Mouse (Mus musculus): ENCODE results near the gene Dusp23.

Dusp23 gene

DNA sequence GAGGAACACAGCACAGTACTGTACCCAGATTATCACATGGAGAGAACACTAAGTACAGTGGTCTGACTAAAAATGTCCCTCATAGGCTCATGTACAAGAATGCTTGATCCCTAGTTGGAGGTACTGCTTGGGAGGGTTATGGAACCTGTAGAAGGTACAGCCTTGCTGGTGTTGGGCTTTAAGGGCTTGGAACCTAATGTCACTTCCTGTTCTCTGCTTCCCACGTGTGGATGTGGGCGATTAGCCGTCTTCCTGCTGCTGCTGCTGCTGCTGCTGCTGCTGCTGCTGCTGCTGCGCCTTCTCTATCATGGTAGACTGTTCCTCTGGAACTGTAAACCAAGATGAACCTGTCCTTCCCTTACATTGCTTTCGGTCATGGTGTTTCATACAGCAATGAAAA lies 9.2 kb downstream of the Dusp23 start:
- DNase-seq (ENCODE audit: low read depth, low spot score) = no peak

DNA sequence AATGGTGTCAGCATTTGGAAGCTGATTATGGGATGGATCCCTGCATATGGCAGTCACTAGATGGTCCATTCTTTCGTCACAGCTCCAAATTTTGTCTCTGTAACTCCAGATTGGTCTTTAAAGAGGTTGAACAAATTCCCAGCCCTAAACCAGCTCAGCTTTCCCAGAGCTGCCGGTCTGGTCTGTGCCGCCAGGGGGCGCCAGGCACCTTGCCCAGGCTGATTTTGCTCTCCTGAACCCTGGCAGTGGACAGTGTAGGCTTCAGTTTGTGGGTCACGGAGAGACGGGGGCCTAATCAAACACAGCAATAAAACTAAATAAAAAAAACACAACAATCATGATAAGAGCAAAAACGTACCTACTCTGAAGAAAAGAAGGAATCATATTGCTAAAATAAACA lies 13.5 kb downstream of the Dusp23 start:
- DNase-seq (ENCODE audit: low read depth, low spot score) = peak; percentile 70

DNA sequence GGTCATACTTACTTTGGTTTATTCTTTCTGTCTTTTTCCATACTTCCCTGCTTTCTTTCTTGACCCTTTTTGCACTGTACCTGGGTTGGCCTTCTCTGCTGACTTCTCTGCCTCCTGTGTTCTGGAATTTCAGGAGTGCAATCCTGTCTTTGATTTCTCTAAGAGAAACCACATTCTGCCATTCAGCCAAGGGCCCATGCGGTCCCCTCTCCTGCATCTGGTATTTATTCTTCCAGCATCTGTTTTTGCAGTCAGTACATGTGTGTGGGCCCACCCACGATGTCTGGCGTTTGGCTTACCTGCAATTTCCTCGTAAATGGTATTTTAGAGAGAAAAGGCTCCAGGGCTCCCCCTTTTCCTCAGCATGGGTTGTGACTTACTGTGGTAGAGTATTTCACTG lies 14.6 kb downstream of the Dusp23 start:
- peak; percentile 70 for DNase-seq (ENCODE audit: low read depth, low spot score)

DNA sequence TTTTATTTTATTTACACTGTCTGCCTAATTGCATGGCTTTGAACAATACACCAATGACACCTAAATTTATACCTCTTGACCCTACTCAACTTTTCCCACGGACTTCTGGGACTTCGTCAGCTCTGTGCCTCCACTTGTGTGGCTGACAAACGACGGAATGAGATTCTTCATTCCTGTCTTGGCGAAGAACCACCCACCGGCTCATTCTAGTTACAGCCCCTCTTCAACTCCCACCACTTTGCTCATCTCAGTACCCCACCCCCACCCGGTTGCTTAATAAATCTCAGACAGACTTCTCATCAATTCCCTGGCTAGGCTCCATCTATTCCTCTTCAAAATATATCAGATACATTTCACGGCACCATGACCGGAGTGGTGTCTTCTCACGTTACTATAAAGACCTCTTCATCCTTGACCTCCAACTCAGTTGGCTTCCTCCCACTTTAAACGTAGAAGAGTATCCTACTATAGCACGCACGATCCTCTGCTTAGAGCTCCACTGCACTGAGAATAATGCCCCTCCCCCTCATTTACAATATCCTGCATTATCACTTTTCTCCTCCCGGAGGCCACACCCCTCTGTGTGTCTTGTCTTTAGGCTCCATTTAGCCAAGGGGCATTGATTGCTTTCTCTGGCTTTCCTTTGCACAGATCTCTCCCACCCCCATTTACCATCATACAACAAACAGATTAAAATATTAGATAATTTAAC lies 15.2 kb downstream of the Dusp23 start:
- peak; percentile 75 for DNase-seq (ENCODE audit: low read depth, low spot score)

DNA sequence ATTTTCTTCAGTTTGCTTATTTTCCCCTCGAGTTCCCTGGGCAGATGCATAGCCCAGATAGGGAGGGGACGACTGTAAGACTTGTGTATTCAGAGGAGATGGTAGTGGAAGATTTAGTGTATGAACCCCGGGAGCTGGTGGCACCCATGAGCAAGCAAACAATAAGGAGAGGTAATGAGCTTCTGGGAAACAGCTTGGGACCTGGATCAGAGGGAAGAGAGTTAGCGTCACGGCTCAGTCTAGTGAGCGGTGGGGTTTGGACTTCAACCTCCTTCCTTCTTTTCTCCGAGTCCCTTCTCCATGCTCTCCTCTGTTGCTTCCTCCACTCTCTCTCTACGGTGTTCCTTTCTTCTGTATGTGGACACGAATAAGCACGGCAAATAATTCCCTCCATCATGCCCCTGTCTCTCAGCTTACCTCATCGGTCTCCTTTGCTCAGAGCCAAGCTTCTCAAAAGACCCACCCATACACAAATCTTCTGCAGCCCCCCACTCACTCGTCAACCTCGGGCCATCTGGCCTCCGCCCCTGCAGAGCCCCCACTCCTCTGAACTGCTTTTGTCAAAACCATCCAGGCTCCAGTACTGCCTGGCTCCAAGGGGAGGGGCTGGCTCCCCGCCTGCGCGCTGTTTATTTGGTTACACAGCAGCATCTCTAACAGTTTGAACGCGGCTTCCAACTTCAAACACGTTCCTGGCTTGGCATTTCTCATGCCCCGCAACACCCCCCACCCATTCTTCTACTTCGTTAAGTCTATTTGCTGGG lies 16.0 kb downstream of the Dusp23 start:
- peak; percentile 70 for DNase-seq (ENCODE audit: low read depth, low spot score)

DNA sequence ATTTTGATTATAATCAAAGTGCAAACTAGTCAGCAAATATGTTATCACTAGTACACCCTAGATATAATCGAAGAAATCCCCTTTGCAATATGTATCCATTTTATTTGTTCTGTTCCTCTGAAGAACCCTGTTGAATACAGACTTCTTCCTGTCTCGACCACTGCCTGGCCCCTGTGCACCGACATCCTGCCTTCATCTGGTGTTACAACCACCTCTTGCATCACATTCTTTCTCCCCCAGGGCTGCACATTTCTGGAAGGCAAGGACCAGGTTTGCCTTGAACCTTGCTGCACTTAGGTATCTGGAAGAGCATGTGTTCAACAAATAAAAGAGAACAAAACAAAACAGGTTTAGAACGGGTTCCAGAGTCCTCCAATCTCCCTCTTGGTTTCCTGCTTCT lies 17.4 kb downstream of the Dusp23 start:
- no peak for DNase-seq (ENCODE audit: low read depth, low spot score)

DNA sequence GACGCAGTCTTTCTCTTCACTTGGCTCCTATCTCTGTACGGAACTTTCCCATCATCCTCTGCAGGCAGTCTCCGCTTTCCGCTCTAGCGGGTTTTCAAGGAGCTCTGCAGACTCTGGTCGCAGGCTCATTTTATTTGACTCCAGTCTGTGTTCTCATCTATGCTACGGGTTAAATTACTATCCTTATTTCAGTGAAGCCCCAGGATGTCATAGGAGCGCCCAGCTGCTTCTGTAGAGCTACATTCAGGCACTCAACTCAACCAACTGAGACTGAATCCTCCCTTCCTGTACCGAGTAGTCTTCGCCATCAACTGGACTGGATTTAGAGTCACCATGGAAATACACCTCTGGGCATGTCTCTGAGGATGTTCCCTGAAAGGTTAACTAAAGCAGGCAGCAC lies 18.1 kb downstream of the Dusp23 start:
- no peak for DNase-seq (ENCODE audit: low read depth, low spot score)

DNA sequence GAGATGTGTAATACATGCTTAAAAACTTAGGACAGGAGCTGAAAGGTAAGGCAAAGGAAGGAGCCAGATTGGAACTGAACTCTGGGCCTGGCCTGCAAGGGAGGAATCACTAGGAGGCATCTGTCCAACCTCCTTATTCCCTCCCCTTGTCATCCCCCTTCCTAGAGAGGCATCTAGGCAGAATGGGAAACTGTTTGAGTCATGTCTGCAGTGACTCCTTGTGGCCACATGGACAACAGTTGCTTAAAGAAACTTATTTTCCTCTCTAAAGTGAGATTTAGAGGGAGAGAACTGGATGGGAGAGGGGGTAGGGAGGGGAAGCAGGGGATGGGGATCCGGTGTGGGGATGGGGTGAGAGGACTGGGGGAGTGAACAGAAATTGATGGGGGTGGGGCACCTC lies 20.0 kb downstream of the Dusp23 start:
- DNase-seq (ENCODE audit: low read depth, low spot score) = no peak

DNA sequence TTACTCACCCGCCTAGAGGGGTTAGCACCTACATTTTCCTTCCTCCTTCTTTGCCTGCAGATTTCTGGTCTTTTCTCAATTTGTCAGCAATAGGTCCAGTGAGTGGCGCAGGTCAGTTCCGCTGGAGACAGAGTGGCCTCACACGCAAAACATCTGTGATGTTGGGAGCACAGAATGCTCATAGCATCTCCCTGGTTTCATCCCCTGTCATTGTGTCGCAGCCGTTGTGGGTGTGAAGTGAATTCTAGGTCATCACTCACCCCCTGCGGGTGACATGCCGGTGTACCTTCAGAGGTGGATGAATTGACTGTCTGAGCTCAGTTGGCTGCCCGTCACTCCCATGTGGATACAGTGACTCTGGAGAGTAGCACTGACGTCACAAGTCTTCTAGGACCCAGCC lies 21.5 kb downstream of the Dusp23 start:
- no peak for DNase-seq (ENCODE audit: low read depth, low spot score)

DNA sequence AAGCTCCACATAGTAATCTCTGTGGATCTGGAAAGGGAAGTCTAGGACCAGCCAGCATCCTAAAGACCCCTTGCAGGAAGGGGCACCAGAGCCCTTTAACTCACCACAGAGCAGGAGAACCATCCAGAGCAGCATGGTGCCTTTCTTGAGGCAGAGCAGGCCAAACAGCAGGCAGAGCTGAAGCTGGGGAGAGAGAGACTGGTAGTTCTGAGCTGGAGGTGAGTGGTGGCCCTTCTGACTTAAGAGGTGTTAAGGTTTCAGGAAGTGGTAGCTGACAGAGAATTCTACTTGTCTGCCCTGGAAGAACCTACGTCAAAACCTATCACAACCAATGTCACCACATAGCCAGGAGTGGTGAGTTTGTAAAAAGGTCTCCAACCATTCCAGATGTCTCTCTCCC lies 30.4 kb downstream of the Dusp23 start, which contains the start of gene Fcrl6:
Fcrl6 (minus strand) TSS at position 226 of the 400 bp plus-strand sequence.
- no peak for DNase-seq (ENCODE audit: low read depth, low spot score)

DNA sequence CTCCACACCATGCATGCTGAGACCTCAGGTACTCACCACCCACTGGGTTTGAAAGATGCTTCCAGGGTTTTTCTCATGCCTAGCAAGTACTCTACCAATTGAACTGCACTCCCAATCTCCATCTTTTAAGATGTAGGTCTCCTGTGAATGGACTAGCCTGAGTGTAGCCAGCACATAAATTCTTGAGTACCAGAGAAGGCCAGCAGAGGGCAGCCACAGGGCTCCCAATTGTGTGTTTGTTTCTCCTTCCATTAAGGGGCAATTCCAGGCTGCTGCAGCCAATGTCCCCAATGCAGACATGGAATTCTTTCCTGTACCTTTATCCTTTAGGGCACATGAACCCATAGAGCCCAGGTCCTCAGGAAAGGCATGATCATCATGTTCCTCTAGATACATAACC lies 38.3 kb downstream of the Dusp23 start:
- peak; percentile 52 for DNase-seq (ENCODE audit: low read depth, low spot score)

DNA sequence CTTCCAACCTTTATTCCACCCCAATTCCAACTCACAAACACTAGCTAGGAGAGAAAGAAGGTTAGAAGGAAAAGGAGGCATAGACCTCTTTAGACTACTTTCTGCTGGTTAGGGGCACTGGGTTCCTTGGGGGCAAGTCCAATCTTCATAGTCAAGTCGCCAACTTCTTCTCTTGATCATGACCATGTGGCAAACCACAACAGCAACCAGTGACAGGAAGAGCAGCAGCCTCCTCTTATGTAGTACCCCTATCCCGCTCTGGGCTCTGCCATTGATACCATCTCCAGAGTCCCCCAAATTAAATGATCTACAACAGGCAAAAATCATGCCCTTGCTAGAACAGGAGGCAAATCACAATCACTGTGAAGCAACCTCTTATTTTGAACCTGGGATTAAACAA lies 38.8 kb downstream of the Dusp23 start:
- DNase-seq (ENCODE audit: low read depth, low spot score) = no peak

DNA sequence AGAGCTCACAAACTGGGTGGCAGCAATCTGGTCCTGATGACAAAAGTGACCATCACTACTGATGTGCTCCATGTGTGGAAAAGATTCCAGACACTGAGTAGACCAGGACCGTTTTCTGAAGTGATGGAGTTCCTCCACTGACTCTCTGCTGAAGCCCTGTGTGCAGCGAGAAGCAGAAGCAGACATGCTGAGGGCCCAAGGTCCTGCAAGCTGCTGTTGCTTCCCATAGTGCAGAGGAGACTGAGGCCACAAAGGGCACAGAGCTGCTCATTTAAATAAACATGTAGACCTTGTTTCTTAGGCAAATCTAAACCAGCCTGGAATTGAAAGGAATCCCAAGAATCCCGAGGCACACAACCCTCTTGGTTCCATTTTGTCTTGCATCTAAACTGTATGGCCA lies 39.4 kb downstream of the Dusp23 start:
- DNase-seq (ENCODE audit: low read depth, low spot score) = no peak

DNA sequence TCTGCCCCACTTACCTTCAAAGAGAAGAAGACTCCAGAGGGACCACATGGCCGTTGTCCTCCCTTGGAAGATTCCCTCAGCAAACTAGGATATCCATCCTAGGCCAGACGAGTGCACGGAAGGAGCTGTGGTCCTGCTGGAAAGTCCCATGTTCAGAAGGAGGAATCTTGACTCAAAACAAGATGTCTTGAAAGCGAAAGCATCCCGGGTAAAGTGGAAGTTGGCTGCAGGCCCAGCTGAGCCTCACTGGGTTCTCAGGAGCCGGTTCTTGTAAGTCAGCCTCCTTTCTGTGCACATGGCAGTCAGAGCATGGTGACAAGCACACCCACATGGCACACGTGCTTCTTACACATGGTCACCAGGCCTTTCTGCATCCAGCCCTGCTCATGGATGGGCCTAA lies 42.4 kb downstream of the Dusp23 start, which contains the start of gene Slamf8:
Slamf8 (minus strand) TSS at position 184 of the 400 bp plus-strand sequence.
- DNase-seq (ENCODE audit: low read depth, low spot score) = no peak

DNA sequence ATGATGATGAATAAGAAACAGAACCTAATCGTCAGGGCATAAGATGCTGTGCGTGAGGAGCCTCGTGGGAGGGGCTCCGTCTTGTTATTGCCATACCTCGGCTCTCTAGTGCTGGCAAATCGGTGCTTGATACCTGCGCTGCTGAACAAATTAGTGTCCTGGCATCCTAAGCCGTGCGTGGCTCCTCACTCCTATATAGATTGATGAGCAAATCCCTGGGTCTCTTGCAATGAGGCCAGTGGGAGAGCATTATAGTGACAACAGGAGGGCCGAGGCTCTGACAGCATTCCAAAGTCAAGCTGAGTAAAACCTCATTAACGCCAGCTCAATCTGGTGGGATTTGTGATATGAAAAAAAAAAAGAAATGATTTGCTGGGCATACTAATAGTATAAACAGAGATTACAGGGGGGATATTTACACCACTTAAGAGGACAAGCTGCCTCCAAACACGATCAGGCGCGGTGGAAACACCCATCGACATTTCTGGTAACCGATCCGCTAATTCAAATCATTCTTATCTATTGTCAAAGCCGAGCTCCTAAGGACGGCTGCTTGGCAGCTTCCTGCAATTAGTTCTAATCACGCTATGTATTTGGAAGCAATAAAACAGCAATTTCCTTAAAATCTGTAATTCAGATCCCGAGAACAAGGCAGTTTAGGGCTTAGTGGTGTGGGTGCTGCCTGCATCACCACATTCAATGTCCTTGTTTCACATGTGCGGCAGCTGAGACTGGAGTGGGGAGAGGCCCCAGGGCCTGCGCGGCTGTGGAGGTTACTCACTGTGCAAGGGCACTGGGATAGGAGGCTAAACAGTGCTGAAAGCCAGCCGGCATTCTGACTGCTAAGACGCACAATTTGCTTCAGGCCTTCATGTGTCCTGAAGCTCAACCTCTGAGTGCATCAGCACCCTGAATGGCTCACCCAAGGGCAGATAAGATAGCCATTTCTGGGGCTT lies 46.9 kb downstream of the Dusp23 start:
- no peak for DNase-seq (ENCODE audit: low read depth, low spot score)

DNA sequence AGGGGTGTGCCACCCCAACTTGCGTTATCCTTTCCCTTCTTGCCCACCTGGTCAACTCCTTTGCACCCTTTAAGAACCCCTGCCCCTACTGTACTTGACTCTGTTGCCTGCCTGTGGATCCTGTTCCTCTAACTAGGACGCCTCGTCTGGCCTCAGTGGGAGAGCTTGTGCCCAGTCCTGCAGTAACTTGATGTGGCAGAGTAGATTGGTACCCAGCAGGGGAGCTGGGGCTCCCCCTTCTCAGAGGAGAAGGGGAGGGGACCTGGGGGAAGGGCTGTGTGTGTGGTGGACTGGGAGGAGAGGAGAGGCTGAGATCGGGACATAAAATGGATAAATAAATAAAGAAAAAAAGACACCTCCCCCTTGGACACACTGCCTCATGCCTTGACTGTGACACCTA lies 47.7 kb downstream of the Dusp23 start:
- no peak for DNase-seq (ENCODE audit: low read depth, low spot score)

DNA sequence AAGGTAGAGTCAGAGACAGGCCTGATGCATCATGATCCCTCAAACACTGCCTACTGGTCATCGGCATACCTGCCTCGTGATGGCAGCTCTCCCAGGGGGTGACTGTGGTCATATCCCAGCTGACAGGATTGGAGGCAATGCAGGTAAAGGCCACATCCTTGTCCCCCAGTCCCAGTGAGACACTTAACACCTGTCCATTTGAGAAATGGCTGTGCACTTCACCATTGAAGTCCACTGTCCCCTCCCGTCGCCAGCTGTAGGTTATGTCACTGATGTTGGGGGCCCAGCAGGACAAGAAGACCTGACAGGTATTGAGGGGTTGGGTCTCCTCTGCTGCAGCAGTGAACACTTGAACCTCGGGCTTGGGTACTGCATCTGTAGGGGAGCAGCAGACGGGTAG lies 48.5 kb downstream of the Dusp23 start:
- DNase-seq (ENCODE audit: low read depth, low spot score) = no peak

DNA sequence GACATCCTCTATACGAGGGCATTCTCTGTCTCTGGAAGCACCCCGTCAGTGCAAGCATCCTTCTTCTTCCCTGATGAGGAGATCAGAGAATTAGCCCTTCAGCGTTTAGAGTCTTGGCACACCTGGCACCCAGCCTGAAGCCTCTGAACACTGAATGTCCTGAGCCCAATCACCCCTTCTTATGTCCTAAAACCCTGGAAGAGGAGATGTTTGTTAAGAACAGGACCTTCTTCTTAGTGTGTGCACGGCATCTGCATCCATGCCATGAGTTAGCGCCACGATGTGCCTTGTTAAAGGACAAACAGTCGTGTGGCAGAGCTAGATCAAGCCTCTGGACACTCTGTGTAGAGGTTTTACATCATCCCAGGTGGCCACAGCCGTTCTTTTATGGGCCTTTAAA lies 50.3 kb downstream of the Dusp23 start:
- no peak for DNase-seq (ENCODE audit: low read depth, low spot score)

Measured in mesoderm, embryonic 11.5 days (tissue).